Mouse (Mus musculus): ENCODE results near the gene Aurka.

Aurka gene

DNA sequence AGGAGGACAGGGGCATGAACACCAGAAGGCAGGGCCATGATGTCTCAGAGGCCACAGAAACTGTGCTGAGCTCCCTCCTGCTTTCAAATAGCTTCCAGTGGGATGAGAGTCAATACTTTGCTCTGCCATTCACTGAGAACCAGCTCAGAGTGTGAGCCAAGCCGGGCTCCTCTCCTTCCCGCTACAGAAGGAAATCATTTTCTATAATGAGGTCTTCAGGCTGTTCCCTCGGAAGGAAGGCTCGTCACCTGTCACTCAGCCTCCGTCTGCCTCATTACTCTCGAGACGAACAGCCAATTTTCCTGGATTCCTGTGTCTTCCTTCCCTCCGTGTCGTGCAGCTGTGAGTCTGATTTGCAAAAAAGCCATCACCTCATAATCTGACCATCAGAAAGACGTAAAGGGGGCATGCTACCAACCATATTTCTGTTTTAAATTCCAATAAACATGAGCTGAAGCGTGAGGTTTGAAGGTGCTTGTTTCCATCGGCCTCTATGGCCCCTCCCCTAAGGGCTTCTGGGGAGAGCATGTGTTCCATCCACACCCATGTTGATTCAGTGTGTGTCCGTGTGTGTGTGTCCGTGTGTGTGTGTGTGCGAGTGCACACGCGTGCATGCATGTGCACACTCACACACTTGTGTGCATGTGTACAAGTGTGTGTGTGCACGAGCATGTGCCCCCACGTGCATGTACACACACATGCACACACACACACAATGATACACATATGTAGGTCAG, 32.0 kb downstream of the Aurka start:
- DNase-seq (ENCODE audit: extremely low spot score, low spot score): no peak

DNA sequence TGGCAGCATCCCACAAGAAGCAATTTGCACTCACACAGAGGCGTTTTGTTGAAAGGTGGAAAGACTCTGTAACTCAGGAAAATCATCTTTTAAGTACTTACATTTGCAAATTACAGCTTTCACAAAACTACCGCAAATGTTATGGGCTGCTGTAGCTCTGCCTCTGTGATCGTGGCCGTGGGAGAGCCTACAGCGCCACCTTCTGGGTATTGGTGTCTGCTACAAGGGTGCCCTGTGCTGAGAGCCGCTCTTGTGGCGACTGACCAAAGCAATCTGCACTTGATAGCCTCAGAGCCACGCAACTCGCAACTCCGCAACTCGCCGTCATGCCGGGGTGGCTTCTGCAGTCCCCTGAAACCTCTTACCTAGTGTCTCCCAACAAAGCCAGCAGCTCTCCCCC, 41.2 kb downstream of the Aurka start:
- peak; percentile 68 for DNase-seq (ENCODE audit: extremely low spot score, low spot score)

DNA sequence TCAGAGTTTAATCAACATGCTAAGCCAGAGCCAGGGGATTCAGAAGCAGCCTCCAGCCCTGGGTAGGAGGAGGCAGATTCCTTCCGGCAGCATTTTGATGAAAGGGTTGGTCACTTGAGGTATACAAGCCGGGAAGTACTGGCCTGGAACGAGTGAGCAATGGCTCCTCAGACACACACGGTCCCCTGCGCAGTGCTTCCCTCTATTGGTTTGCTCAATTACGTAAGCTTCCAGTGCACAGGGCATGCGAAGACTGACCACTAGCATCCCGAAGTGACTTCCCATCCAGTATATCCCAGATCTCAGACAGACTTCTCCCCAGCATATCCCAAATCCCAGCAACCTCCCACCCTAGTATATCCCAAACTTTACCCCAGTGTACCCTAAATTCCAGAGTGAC, 42.1 kb downstream of the Aurka start:
- no peak for DNase-seq (ENCODE audit: extremely low spot score, low spot score)

DNA sequence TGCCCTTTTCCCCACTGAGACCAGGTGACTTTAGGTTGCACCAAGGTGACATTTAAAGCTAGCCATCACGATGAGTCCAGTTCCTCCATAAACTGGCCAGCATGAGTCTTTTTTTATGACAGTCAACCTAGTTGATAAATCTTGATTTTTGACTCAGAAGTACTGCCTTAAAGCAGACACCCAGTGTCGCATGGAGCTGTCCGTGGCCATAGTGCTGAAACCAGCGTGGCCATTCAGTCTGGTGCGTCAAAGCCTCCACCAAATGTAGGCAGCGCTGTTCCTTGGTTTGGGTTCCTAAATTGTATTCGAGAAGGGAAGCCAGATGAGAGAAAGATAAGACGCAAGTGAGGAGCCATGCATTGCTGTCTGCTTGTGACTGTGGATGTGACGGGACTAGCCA, 49.5 kb downstream of the Aurka start:
- DNase-seq (ENCODE audit: extremely low spot score, low spot score): peak; percentile 78

DNA sequence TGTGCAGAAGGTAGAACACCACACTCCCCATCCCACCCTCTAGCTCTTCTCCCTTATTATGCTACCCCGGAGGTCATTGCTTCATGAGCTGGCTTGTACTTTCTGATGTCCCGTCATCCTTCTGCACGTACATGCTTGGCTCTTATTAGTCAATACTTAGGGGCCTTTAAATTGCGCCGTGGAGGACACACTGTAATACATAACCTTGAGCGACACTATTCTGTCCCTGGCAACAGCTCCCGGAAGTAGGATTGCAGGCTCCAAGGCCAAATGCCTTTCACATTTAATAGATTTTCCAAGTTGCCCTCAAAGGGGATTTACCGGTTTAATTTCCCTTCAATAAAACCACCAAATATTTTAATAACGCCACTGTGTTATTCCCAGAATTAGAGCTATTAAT, 58.6 kb downstream of the Aurka start:
- DNase-seq (ENCODE audit: extremely low spot score, low spot score): no peak

DNA sequence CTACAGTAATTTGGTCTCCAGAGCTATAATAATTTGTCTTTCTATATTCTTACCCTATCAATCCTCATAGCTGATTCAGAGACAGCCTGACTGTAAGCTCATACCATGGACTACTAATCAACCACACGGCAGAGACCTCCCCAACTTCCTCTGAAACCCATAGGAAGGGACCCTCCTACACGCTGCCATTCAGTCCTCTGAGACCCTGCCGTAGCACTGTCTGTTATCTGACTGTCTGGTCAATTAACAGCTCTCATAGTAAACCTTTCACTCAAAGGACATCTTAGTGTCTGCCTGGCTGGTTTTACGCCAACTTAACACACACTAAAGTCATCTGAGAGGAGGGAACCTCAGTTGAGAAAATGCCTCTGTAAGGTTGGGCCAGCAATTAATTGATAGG, 63.8 kb downstream of the Aurka start:
- DNase-seq (ENCODE audit: extremely low spot score, low spot score): no peak
